Mouse (Mus musculus): Measurements from ENCODE around the gene Ina. TPM values are rescaled to one million over a fixed set of nuclear protein-coding genes. Genes with fewer than 3 reads are reported as not detected.
"Not testable (repeated sequence)": the region's sequence is repeated elsewhere in the genome, so short reads cannot be mapped to it uniquely, and the experiment has no call there.

Ina gene
- 100 to 1,000 TPM; 246 to 250 TPM for total RNA-seq (2021)

GRCm38 (mm10) chr19:47014447-47015381 lies at the start of gene Ina, which contains the start of gene Nt5c2:
Ina (plus strand) TSS chr19:47014698.
Nt5c2 (minus strand) TSS chr19:47015153.
- DNase-seq: peak; percentile 88
- intact Hi-C loops (cut with DNase I): no loop called here

GRCm38 (mm10) chr19:46965496-46965895 lies 49.0 kb upstream of the Ina start:
- intact Hi-C loops (cut with DNase I): no loop called here
- DNase-seq: no peak

GRCm38 (mm10) chr19:46966330-46966729 lies 48.2 kb upstream of the Ina start:
- intact Hi-C loops (cut with DNase I): no loop called here
- no peak for DNase-seq

DNA sequence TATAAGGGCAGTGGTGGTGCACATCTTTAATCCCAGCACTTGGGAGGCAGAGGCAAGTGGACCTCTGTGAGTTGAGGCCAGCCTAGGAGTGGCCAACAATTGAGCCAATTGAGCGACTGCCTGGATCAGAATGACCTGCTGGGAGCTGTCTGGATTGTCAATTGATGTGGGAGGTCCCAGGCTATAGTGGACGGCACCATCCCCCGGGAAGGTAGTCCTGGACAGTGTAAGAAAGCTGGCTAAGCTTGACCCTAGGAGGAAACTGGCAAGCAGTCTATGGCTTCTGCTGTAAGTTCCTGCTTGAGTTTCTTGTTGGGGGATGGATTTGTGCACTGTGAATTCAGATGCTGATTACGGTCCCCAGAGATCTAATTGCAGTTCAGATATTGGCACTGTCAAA lies 46.6 kb upstream of the Ina start:
- DNase-seq: no peak
- intact Hi-C loops (cut with DNase I): no loop called here

DNA sequence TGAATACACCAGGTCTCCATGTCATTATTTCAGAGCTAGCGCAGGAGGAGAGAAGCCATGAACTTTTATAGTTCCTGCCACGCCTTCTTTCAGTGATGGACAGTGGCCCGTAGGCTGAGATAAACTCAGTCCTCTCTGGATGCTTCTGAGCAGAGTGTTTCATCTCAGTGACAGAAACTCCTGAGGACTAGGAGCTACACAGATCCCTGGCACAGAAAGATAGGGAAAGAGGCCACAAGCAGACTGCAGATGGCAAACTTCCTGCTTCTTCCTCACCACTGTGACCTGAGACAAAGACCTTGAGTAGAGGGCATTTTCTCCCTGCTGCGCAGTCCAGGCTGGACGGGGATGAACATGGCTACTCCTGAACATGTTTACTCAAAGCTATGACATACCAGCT lies 45.7 kb upstream of the Ina start:
- intact Hi-C loops (cut with DNase I): no loop called here
- no peak for DNase-seq

- DNase-seq: no peak
- intact Hi-C loops (cut with DNase I): no loop called here
These were observed 45.1 kb upstream of the Ina start for GRCm38 (mm10) chr19:46969286-46969985.

DNA sequence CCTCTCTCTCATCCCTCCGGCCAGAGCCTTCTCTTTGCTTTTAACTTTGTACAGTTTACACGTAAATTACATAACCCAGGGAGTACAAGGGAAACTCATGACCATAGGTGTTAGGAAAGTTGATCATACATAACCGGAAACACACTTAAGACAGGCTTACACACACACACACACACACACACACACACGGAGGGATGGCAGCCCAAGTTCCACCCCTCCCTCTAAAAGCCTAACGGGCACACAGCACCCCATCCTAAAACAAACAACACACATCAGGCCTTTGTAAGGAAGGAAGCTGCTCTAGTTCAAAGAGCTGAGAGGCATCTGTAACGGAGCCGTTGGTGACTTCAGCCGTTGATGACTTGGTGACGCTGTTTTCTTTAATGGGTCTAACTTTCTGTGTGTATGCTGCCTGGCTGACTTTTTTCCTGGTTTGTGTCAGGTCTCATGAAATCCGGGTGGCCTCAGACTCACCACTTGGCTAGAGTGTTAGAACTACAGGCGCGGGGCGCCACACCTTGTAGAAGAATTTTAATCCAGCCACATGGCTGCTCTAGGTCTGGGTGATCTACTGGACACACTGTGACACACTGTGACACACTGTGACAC lies 44.3 kb upstream of the Ina start:
- intact Hi-C loops (cut with DNase I): no loop called here
- no peak for DNase-seq

DNA sequence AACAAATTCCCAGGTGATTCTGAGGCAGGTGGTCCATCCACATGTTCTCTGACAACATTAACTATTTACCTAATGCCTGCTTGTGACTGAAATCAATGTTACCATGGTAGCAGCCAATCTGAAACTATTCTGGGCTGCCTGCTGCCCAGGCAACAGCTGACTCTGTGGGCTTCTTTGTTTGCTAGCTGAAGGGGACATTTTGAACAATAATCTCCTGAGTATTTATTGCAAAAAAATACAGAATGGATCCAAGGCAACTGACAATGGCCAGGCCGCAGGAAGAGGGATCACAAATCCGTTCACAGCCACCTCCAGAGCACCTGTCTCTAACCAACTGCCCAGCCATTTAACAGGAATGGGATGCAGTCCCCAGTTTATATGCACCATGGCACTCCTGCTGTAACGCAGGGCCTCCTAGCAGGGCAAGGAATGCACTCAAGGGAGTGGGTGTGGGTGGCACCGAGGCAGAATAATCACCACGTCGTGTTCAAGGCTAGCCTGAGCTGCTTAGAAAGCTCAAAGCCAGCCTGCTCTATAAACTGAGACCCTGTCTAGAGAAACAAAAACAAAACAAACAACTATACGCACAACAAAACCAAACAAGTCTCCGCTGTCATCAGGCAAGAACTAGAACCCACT lies 43.3 kb upstream of the Ina start:
- intact Hi-C loops (cut with DNase I): no loop called here
- no peak for DNase-seq

- DNase-seq: no peak
These were observed 42.8 kb upstream of the Ina start for GRCm38 (mm10) chr19:46971712-46972111.

GRCm38 (mm10) chr19:46972159-46972558 lies 42.3 kb upstream of the Ina start:
- DNase-seq: no peak
- intact Hi-C loops (cut with DNase I): no loop called here

More at GRCm38 (mm10) chr19:46971712-46972111, 42.8 kb upstream of the Ina start:
- intact Hi-C loops (cut with DNase I): no loop called here

GRCm38 (mm10) chr19:46975565-46975964 lies 38.9 kb upstream of the Ina start:
- intact Hi-C loops (cut with DNase I): no loop called here
- DNase-seq: peak; percentile 65

GRCm38 (mm10) chr19:46975997-46976396 lies 38.5 kb upstream of the Ina start:
- intact Hi-C loops (cut with DNase I): no loop called here

GRCm38 (mm10) chr19:46976743-46977142 lies 37.8 kb upstream of the Ina start:
- no peak for DNase-seq
- intact Hi-C loops (cut with DNase I): no loop called here

More at GRCm38 (mm10) chr19:46975997-46976396, 38.5 kb upstream of the Ina start:
- DNase-seq: no peak

- intact Hi-C loops (cut with DNase I): no loop called here
These were observed 37.0 kb upstream of the Ina start for GRCm38 (mm10) chr19:46977460-46977859.

DNA sequence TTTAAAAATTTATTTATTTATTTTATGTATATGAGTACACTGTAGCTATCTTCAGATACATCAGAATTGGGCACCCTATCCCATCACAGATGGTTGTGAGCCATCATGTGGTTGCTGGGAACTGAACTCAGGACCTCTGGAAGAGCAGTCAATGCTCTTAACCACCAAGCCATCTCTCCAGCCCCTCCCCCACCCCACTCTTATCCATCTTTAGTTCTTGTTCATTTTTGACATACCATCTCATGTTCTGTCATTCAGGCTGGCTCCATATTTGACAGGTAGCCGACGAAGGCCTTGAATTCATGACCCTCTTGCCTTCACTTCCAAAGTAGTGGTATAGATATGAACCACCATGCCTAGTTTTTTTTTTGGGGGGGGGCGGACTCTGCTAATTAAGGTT lies 36.4 kb upstream of the Ina start:
- DNase-seq; intact Hi-C loops (cut with DNase I): not testable (repeated sequence)

More at GRCm38 (mm10) chr19:46977460-46977859, 37.0 kb upstream of the Ina start:
- DNase-seq: no peak

GRCm38 (mm10) chr19:46978920-46979780 lies 35.3 kb upstream of the Ina start:
- DNase-seq: no peak
- intact Hi-C loops (cut with DNase I): no loop called here

GRCm38 (mm10) chr19:46979781-46980105 lies 34.8 kb upstream of the Ina start:
- no peak for DNase-seq
- intact Hi-C loops (cut with DNase I): loop anchor here (10.0 kb wide), 1 partner anchor 215 kb away; the partner anchor contains the start of gene Cnnm2

- intact Hi-C loops (cut with DNase I): loop anchor here (10.0 kb wide), 1 partner anchor 217 kb away; the partner anchor contains the start of gene Cnnm2
- no peak for DNase-seq
These were observed 33.0 kb upstream of the Ina start for GRCm38 (mm10) chr19:46981462-46981861.

DNA sequence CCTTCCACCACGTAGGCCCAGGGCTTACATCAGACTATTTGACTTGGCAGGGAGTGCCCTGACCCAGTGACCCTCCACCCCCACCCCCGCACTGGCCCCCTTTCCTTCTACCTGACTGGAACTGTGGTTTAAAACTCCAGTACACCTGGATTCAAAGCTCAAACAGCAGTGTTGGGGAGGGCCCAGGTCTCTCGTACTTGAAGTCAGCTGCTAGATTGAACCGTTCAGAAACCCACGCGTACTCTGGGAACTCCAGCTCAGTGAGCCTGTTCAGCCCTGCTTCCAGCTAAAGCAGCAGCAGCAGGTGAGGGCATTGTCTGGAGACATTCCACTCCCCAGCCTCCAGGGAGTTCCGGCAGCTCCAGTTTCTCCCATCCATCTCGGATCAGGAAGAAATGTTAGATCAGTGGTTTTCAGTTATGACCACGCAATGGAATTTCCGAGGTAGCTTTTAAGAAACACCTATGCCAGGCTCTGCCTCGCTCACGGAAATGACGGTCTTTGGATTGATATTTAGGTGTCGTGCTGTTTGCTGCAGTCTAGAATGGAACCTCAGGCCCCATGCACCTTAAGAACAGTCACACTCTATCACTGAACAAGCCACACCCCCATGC lies 31.0 kb upstream of the Ina start:
- no peak for DNase-seq
- intact Hi-C loops (cut with DNase I): loop anchor here (10.0 kb wide), 1 partner anchor 219 kb away; the partner anchor contains the start of gene Cnnm2
